Mouse (Mus musculus) thymus, adult 2 months (tissue): ENCODE results near the gene Cnih3.

Experiments used
- CTCF ChIP-seq: fragments of 200-500 bp; IDR thresholded peaks from 2 replicates; pipeline ENCODE4 v1.5.1; 2012; ENCODE audit warnings: mild to moderate bottlenecking, control low read depth, low read length, moderate library complexity, borderline replicate concordance; ENCODE audit not compliant: control insufficient read depth, poor library complexity, insufficient read depth; ENCODE audit errors: extremely low read depth
- POLR2A ChIP-seq: fragments of 200-500 bp; IDR thresholded peaks from 2 replicates; pipeline ENCODE4 v1.6.1; 2012; ENCODE audit warnings: mild to moderate bottlenecking, low read length, control low read depth, moderate library complexity; ENCODE audit not compliant: control insufficient read depth, poor library complexity, insufficient read depth; ENCODE audit errors: extremely low read depth

- TF ChIP-seq POLR2A = no peak
- no peak for TF ChIP-seq CTCF
These were observed 35.9 kb upstream of the Cnih3 start for GRCm38 (mm10) chr1:181316571-181316970.
